Mouse (Mus musculus) liver, embryonic 14.5 days (tissue): ENCODE data around the gene Tedc2. TPM values are rescaled to one million over a fixed set of nuclear protein-coding genes. Genes with fewer than 3 reads are reported as not detected.

Experiments used
- ATAC-seq: fragments of 200-750 bp; cut with Nextera tagmentation; 2 replicates; pipeline ENCODE4 v1.8.0; 2017; ENCODE audit warnings: moderate number of reproducible peaks, mild to moderate bottlenecking, moderate library complexity; ENCODE audit not compliant: insufficient read depth
- DNase-seq, 3 experiments: peaks; one replicate each; pipeline ENCODE4 v3.0.0-alpha.2; 2012 to 2013; ENCODE audit warnings: low read depth in 3 of 3, low spot score in 3 of 3
- H3K27ac ChIP-seq: fragments of 300-500 bp; sonication (generic); 2 replicates; pipeline ENCODE4 v1.5.1; 2014; ENCODE audit warnings: moderate library complexity, mild to moderate bottlenecking, control low read depth, inconsistent platforms
- H3K27me3 ChIP-seq: fragments of 300-500 bp; sonication (generic); 2 replicates; pipeline ENCODE4 v1.6.1; 2014; ENCODE audit warnings: mild to moderate bottlenecking, low read length, moderate library complexity; ENCODE audit not compliant: control insufficient read depth, insufficient read depth
- H3K36me3 ChIP-seq: fragments of 300-500 bp; sonication (generic); replicated peaks from 2 replicates; pipeline ENCODE4 v1.6.1; 2014; ENCODE audit warnings: low read depth; ENCODE audit not compliant: control insufficient read depth, insufficient read depth
- H3K4me1 ChIP-seq, 2 experiments: fragments of 200-500 bp in 1 of 2; fragments of 300-500 bp in 1 of 2; sonication (generic) in 1 of 2; replicated peaks; 2 replicates each; pipeline ENCODE4 v1.6.1; 2012 to 2014; ENCODE audit warnings: antibody characterized with exemption in 1 of 2, inconsistent platforms in 1 of 2, low read length in 1 of 2; ENCODE audit not compliant: control insufficient read depth in 2 of 2, insufficient read depth in 2 of 2
- H3K4me2 ChIP-seq: fragments of 300-500 bp; sonication (generic); 2 replicates; pipeline ENCODE4 v1.6.1; 2014; ENCODE audit warnings: low read depth, mild to moderate bottlenecking, control low read depth, moderate library complexity
- H3K4me3 ChIP-seq, 2 experiments: fragments of 200-500 bp in 1 of 2; fragments of 300-500 bp in 1 of 2; sonication (generic) in 1 of 2; 2 replicates each; pipeline ENCODE4 v1.5.1; 2012 to 2014; ENCODE audit warnings: low read depth in 2 of 2, low read length in 2 of 2, mild to moderate bottlenecking in 2 of 2, control low read depth in 1 of 2, inconsistent platforms in 1 of 2, moderate library complexity in 1 of 2; ENCODE audit not compliant: insufficient read depth in 1 of 2
- H3K9ac ChIP-seq: fragments of 300-500 bp; sonication (generic); replicated peaks from 2 replicates; pipeline ENCODE4 v1.6.1; 2014; ENCODE audit warnings: mild to moderate bottlenecking, control low read depth, moderate library complexity
- H3K9me3 ChIP-seq: fragments of 300-500 bp; sonication (generic); 2 replicates; pipeline ENCODE4 v1.6.1; 2016; ENCODE audit warnings: low read length, mixed read lengths; ENCODE audit not compliant: control insufficient read depth
- CTCF ChIP-seq: IDR thresholded peaks from 2 replicates; pipeline ENCODE4 v1.5.1; 2016; ENCODE audit warnings: antibody characterized with exemption, low read depth, control low read depth
- EP300 ChIP-seq: IDR thresholded peaks from 2 replicates; pipeline ENCODE4 v1.6.1; 2016; ENCODE audit warnings: antibody characterized with exemption, low read depth
- WGBS: fragments of 180-500 bp; shearing (Covaris S2); extraction: QIAGEN DNeasy Blood & Tissue Kit; methylation state at CpG from one replicate; pipeline ENCODE4 v1.1.7; 2014; ENCODE audit not compliant: insufficient replicate concordance; 5-methylcytosine and 5-hydroxymethylcytosine counted together
- polyA plus RNA-seq, 2 experiments: library from polyadenylated mRNA; depleted of rRNA in 1 of 2; stranded (reverse) in 1 of 2; unstranded in 1 of 2; fragments of >200 nt; fragmentation: Nextera tagmentation in 1 of 2; extraction: Ambion mirVana in 1 of 2; gene quantifications; 2 replicates each; pipeline versions ENCODE4 v1.2.1 to v1.2.3; 2012 to 2014

The Tedc2 gene
- polyA plus RNA-seq, 2 experiments, result 7.9 to 18.3 TPM

- Histone ChIP-seq H3K9me3 (no peaks in the 10 kb centered on the region), H3K27me3 (no peaks in the 10 kb centered on the region), H3K9ac (peak overlapping the region; percentile 81), H3K27ac (peak overlapping the region; percentile 88), H3K36me3 (no peaks in the 10 kb centered on the region; the same call in 1 of the 2 replicates), H3K4me1 (peaks cover 76 to 78% of the 10 kb centered on the region in 2 experiments), H3K4me2 (peak overlapping the region; percentile 97), H3K4me3 (peak overlapping the region; percentile 67 to 70)
- peak; percentile 73 to 78 (median 73) for DNase-seq
- 4% methylated on average over 60 of the region's 62 CpGs for WGBS
- ATAC-seq, result peak; percentile 42
- TF ChIP-seq EP300, result 0 out of 2 replicates have a peak, but pooled peaks have one; percentile 18
- peak; percentile 54 for TF ChIP-seq CTCF
Measured at GRCm38 (mm10) chr17:24206451-24207351, 13.9 kb downstream of the Tedc2 start.

DNA sequence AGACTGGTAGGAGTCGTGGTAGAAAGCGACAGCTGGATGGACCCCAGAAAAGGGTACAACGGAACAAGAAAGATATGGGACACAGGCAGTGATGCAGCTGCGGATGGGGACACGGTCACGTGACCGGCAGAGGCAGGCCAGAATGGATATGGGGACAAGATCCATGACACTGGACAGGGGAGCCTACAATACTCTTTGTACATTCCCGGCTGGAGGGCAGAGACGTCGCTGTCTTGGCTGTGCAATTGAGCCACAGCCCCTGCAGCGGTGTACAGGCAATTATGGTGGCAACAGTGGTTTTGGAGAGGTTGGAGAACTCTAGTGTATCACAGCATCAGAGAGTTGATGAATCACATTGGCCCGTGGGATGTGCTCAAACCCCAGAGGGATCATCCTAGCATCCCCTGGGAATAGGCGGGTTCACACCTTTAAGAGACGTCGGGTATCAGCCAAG is 14.7 kb downstream of the Tedc2 start:
- Histone ChIP-seq H3K4me1 (peaks cover 80 to 82% of the 10 kb centered on the region in 2 experiments), H3K4me3 (peak overlapping the region; percentile 67 to 70), H3K27me3 (no peaks in the 10 kb centered on the region), H3K9ac (peak overlapping the region; percentile 81), H3K9me3 (no peaks in the 10 kb centered on the region), H3K36me3 (no peaks in the 10 kb centered on the region; the same call in 1 of the 2 replicates), H3K4me2 (peak overlapping the region; percentile 97), H3K27ac (peak overlapping the region; percentile 88)
- ATAC-seq (peak; percentile 20), DNase-seq (peak in 1 of 3 experiments; percentile 59)
- 6% methylated on average over 15 of the region's 15 CpGs for WGBS
- TF ChIP-seq CTCF, result no peak
- no peak for TF ChIP-seq EP300

DNA sequence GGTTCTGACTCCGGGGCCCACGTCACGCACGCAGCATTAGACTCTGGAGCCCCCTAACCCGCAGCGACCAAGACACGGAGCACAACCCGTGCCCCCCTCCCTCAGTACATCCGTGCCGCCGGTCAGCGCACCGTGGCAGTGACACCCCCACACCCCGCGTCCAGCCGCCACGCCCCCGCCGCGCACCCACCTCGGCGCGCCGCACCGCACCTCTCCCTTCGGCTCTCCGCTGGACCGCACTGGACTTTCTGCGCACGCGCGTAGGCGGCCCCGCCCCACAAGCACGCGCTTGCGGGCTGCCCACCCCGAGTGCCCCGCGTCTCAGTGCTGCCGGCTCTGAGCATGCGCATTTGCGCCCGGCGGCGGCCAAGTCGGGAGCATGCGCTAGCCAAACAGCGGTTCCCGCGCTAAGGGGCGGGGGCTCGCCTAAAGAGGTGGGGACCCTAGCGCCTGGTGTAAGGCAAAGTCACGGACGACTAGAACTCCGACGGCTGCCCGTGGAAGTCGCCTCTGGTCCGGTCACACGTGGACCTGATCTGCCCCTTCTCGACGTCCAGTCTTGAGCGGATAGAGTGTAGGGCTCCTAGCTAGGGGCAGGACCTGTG is 15.3 kb downstream of the Tedc2 start, which contains the start of gene Tbc1d24:
TSS of gene Tbc1d24 (minus strand) at position 279 of the 605 bp plus-strand sequence.
- H3K4me1 ChIP-seq, result peaks cover 81 to 82% of the 10 kb centered on the region in 2 experiments
- WGBS, result under 1% methylated on average over 64 of the region's 65 CpGs
- DNase-seq (peak; percentile 81 to 89 (median 86)), ATAC-seq (peak; percentile 53)
- no peak for TF ChIP-seq EP300
- TF ChIP-seq CTCF, result no peak
- H3K36me3 ChIP-seq, result no peaks in the 10 kb centered on the region; the same call in 1 of the 2 replicates
- H3K9ac ChIP-seq, result peak within 1 kb of the TSS; percentile 83
- H3K27me3 ChIP-seq, result no peaks in the 10 kb centered on the region
- H3K9me3 ChIP-seq, result no peaks in the 10 kb centered on the region
- H3K4me3 ChIP-seq, result peak within 1 kb of the TSS; percentile 67 to 70
- peak within 1 kb of the TSS; percentile 97 for H3K4me2 ChIP-seq
- peak within 1 kb of the TSS; percentile 92 for H3K27ac ChIP-seq

- Histone ChIP-seq H3K27me3 (no peaks in the 10 kb centered on the region), H3K9ac (peak overlapping the region; percentile 83), H3K4me2 (peak overlapping the region; percentile 97), H3K27ac (peak overlapping the region; percentile 92), H3K4me1 (peaks cover 81 to 82% of the 10 kb centered on the region in 2 experiments), H3K9me3 (no peaks in the 10 kb centered on the region), H3K4me3 (peak overlapping the region; percentile 67 to 70), H3K36me3 (no peaks in the 10 kb centered on the region; the same call in 1 of the 2 replicates)
- no peak for DNase-seq
- no peak for ATAC-seq
- WGBS, result 4% methylated on average over 7 of the region's 7 CpGs
- no peak for TF ChIP-seq EP300
- no peak for TF ChIP-seq CTCF
Measured at GRCm38 (mm10) chr17:24204846-24205245, 15.8 kb downstream of the Tedc2 start.
